Mouse (Mus musculus): Measurements from ENCODE around the gene Cd207. TPM values are rescaled to one million over a fixed set of nuclear protein-coding genes. Genes with fewer than 3 reads are reported as not detected.

Cd207 gene
- polyA plus RNA-seq, 1 experiment from 2014 or later = not detected

GRCm38 (mm10) chr6:83701001-83701400 is 23.3 kb upstream of the Cd207 start:
- Histone ChIP-seq H3K4me3 (ENCODE audit: low read depth, low read length) (no peak overlapping the region), H3K4me2 (ENCODE audit: low read depth) (no peak overlapping the region), H3K9me3 (ENCODE audit: control insufficient read depth, low read length) (no peaks in the 10 kb centered on the region), H3K9ac (ENCODE audit: low read length) (no peak overlapping the region), H3K27me3 (ENCODE audit: control insufficient read depth, insufficient read depth, low read length) (peaks cover 94% of the 10 kb centered on the region), H3K4me1 (ENCODE audit: control insufficient read depth, insufficient read depth, low read length) (no peaks in the 10 kb centered on the region), H3K27ac (ENCODE audit: low read depth, low read length) (no peak overlapping the region), H3K36me3 (ENCODE audit: control insufficient read depth, insufficient read depth, low read length) (no peaks in the 10 kb centered on the region)
- DNase-seq (ENCODE audit: low spot score) (no peak), ATAC-seq (ENCODE audit: insufficient read depth, low FRiP score, low TSS enrichment) (no peak)
- WGBS = 1% methylated on average over 11 of the region's 11 CpGs

GRCm38 (mm10) chr6:83699971-83700370 is 22.3 kb upstream of the Cd207 start:
- H3K4me3 ChIP-seq (ENCODE audit: low read depth, low read length) = no peak overlapping the region
- no peak overlapping the region for H3K4me2 ChIP-seq (ENCODE audit: low read depth)
- ATAC-seq (ENCODE audit: insufficient read depth, low FRiP score, low TSS enrichment) (no peak), DNase-seq (ENCODE audit: low spot score) (no peak)
- WGBS = under 1% methylated on average over 5 of the region's 5 CpGs
- H3K9ac ChIP-seq (ENCODE audit: low read length) = no peak overlapping the region
- H3K27me3 ChIP-seq (ENCODE audit: control insufficient read depth, insufficient read depth, low read length) = peaks cover 93% of the 10 kb centered on the region
- no peaks in the 10 kb centered on the region for H3K36me3 ChIP-seq (ENCODE audit: control insufficient read depth, insufficient read depth, low read length)
- H3K27ac ChIP-seq (ENCODE audit: low read depth, low read length) = no peak overlapping the region
- H3K9me3 ChIP-seq (ENCODE audit: control insufficient read depth, low read length) = no peaks in the 10 kb centered on the region
- no peaks in the 10 kb centered on the region for H3K4me1 ChIP-seq (ENCODE audit: control insufficient read depth, insufficient read depth, low read length)

- ATAC-seq (ENCODE audit: insufficient read depth, low FRiP score, low TSS enrichment) (no peak), DNase-seq (ENCODE audit: low spot score) (no peak)
- no peaks in the 10 kb centered on the region for H3K4me1 ChIP-seq (ENCODE audit: control insufficient read depth, insufficient read depth, low read length)
- H3K4me2 ChIP-seq (ENCODE audit: low read depth) = no peak overlapping the region
- H3K27ac ChIP-seq (ENCODE audit: low read depth, low read length) = no peak overlapping the region
- no peaks in the 10 kb centered on the region for H3K36me3 ChIP-seq (ENCODE audit: control insufficient read depth, insufficient read depth, low read length)
- H3K27me3 ChIP-seq (ENCODE audit: control insufficient read depth, insufficient read depth, low read length) = peaks cover 93% of the 10 kb centered on the region
- H3K9ac ChIP-seq (ENCODE audit: low read length) = no peak overlapping the region
- 2% methylated on average over 8 of the region's 8 CpGs for WGBS
- no peak overlapping the region for H3K4me3 ChIP-seq (ENCODE audit: low read depth, low read length)
- H3K9me3 ChIP-seq (ENCODE audit: control insufficient read depth, low read length) = no peaks in the 10 kb centered on the region
These were observed 20.3 kb upstream of the Cd207 start for GRCm38 (mm10) chr6:83697932-83698331.

- H3K27me3 ChIP-seq (ENCODE audit: control insufficient read depth, insufficient read depth, low read length) = peaks cover 94% of the 10 kb centered on the region
- H3K9me3 ChIP-seq (ENCODE audit: control insufficient read depth, low read length) = no peaks in the 10 kb centered on the region
- no peak for ATAC-seq (ENCODE audit: insufficient read depth, low FRiP score, low TSS enrichment)
- no peaks in the 10 kb centered on the region for H3K4me1 ChIP-seq (ENCODE audit: control insufficient read depth, insufficient read depth, low read length)
- no peak for DNase-seq (ENCODE audit: low spot score)
- no peaks in the 10 kb centered on the region for H3K36me3 ChIP-seq (ENCODE audit: control insufficient read depth, insufficient read depth, low read length)
- H3K27ac ChIP-seq (ENCODE audit: low read depth, low read length) = no peak overlapping the region
- no peak overlapping the region for H3K4me2 ChIP-seq (ENCODE audit: low read depth)
- H3K9ac ChIP-seq (ENCODE audit: low read length) = no peak overlapping the region
- no peak overlapping the region for H3K4me3 ChIP-seq (ENCODE audit: low read depth, low read length)
- 1% methylated on average over 7 of the region's 7 CpGs for WGBS
These were observed 19.0 kb upstream of the Cd207 start for GRCm38 (mm10) chr6:83696684-83697083.

- Histone ChIP-seq H3K27me3 (ENCODE audit: control insufficient read depth, insufficient read depth, low read length) (peaks cover 93% of the 10 kb centered on the region), H3K4me2 (ENCODE audit: low read depth) (no peak overlapping the region), H3K9me3 (ENCODE audit: control insufficient read depth, low read length) (no peaks in the 10 kb centered on the region), H3K36me3 (ENCODE audit: control insufficient read depth, insufficient read depth, low read length) (no peaks in the 10 kb centered on the region), H3K4me1 (ENCODE audit: control insufficient read depth, insufficient read depth, low read length) (no peaks in the 10 kb centered on the region), H3K9ac (ENCODE audit: low read length) (no peak overlapping the region), H3K4me3 (ENCODE audit: low read depth, low read length) (no peak overlapping the region), H3K27ac (ENCODE audit: low read depth, low read length) (no peak overlapping the region)
- WGBS = 1% methylated on average over 3 of the region's 3 CpGs
- no peak for DNase-seq (ENCODE audit: low spot score)
- no peak for ATAC-seq (ENCODE audit: insufficient read depth, low FRiP score, low TSS enrichment)
These were observed 18.1 kb upstream of the Cd207 start for GRCm38 (mm10) chr6:83695731-83696130.

- no peaks in the 10 kb centered on the region for H3K9me3 ChIP-seq (ENCODE audit: control insufficient read depth, low read length)
- peaks cover 77% of the 10 kb centered on the region for H3K27me3 ChIP-seq (ENCODE audit: control insufficient read depth, insufficient read depth, low read length)
- no peak overlapping the region for H3K4me3 ChIP-seq (ENCODE audit: low read depth, low read length)
- no peak overlapping the region for H3K4me2 ChIP-seq (ENCODE audit: low read depth)
- no peaks in the 10 kb centered on the region for H3K36me3 ChIP-seq (ENCODE audit: control insufficient read depth, insufficient read depth, low read length)
- peak; percentile 59 for DNase-seq (ENCODE audit: low spot score)
- H3K4me1 ChIP-seq (ENCODE audit: control insufficient read depth, insufficient read depth, low read length) = no peaks in the 10 kb centered on the region
- H3K9ac ChIP-seq (ENCODE audit: low read length) = no peak overlapping the region
- WGBS = 0% methylated on average over 9 of the region's 9 CpGs
- no peak overlapping the region for H3K27ac ChIP-seq (ENCODE audit: low read depth, low read length)
- ATAC-seq (ENCODE audit: insufficient read depth, low FRiP score, low TSS enrichment) = no peak
These were observed 16.2 kb upstream of the Cd207 start for GRCm38 (mm10) chr6:83693835-83694234.

- H3K4me2 ChIP-seq (ENCODE audit: low read depth) = no peak overlapping the region
- no peak overlapping the region for H3K9ac ChIP-seq (ENCODE audit: low read length)
- WGBS = under 1% methylated on average over 12 of the region's 12 CpGs
- no peak overlapping the region for H3K27ac ChIP-seq (ENCODE audit: low read depth, low read length)
- ATAC-seq (ENCODE audit: insufficient read depth, low FRiP score, low TSS enrichment) = no peak
- no peaks in the 10 kb centered on the region for H3K36me3 ChIP-seq (ENCODE audit: control insufficient read depth, insufficient read depth, low read length)
- no peaks in the 10 kb centered on the region for H3K9me3 ChIP-seq (ENCODE audit: control insufficient read depth, low read length)
- peaks cover 73% of the 10 kb centered on the region for H3K27me3 ChIP-seq (ENCODE audit: control insufficient read depth, insufficient read depth, low read length)
- H3K4me1 ChIP-seq (ENCODE audit: control insufficient read depth, insufficient read depth, low read length) = no peaks in the 10 kb centered on the region
- no peak for DNase-seq (ENCODE audit: low spot score)
- no peak overlapping the region for H3K4me3 ChIP-seq (ENCODE audit: low read depth, low read length)
These were observed 15.3 kb upstream of the Cd207 start for GRCm38 (mm10) chr6:83692962-83693361.

- no peak overlapping the region for H3K4me2 ChIP-seq (ENCODE audit: low read depth)
- 52% methylated on average over 2 of the region's 2 CpGs for WGBS
- no peak for DNase-seq (ENCODE audit: low spot score)
- no peaks in the 10 kb centered on the region for H3K4me1 ChIP-seq (ENCODE audit: control insufficient read depth, insufficient read depth, low read length)
- no peaks in the 10 kb centered on the region for H3K9me3 ChIP-seq (ENCODE audit: control insufficient read depth, low read length)
- H3K4me3 ChIP-seq (ENCODE audit: low read depth, low read length) = no peak overlapping the region
- no peak for ATAC-seq (ENCODE audit: insufficient read depth, low FRiP score, low TSS enrichment)
- no peak overlapping the region for H3K9ac ChIP-seq (ENCODE audit: low read length)
- H3K27me3 ChIP-seq (ENCODE audit: control insufficient read depth, insufficient read depth, low read length) = peaks cover 53% of the 10 kb centered on the region
- H3K36me3 ChIP-seq (ENCODE audit: control insufficient read depth, insufficient read depth, low read length) = no peaks in the 10 kb centered on the region
- no peak overlapping the region for H3K27ac ChIP-seq (ENCODE audit: low read depth, low read length)
These were observed 13.3 kb upstream of the Cd207 start for GRCm38 (mm10) chr6:83690936-83691335.

- Histone ChIP-seq H3K9me3 (ENCODE audit: control insufficient read depth, low read length) (no peaks in the 10 kb centered on the region), H3K36me3 (ENCODE audit: control insufficient read depth, insufficient read depth, low read length) (no peaks in the 10 kb centered on the region), H3K4me2 (ENCODE audit: low read depth) (no peak overlapping the region), H3K9ac (ENCODE audit: low read length) (no peak overlapping the region), H3K27me3 (ENCODE audit: control insufficient read depth, insufficient read depth, low read length) (peaks cover 46% of the 10 kb centered on the region), H3K4me1 (ENCODE audit: control insufficient read depth, insufficient read depth, low read length) (no peaks in the 10 kb centered on the region), H3K4me3 (ENCODE audit: low read depth, low read length) (no peak overlapping the region), H3K27ac (ENCODE audit: low read depth, low read length) (no peak overlapping the region)
- DNase-seq (ENCODE audit: low spot score) (peak; percentile 50), ATAC-seq (ENCODE audit: insufficient read depth, low FRiP score, low TSS enrichment) (no peak)
- WGBS = 18% methylated on average over 4 of the region's 5 CpGs
These were observed 12.6 kb upstream of the Cd207 start for GRCm38 (mm10) chr6:83690277-83690676.

All from neural tube, embryonic 11.5 days (tissue).